Mouse (Mus musculus) frontal cortex, adult (tissue): ENCODE data around the gene Ccn2.
"Not testable (repeated sequence)": the region's sequence is repeated elsewhere in the genome, so short reads cannot be mapped to it uniquely, and the experiment has no call there.

Experiments used
- ATAC-seq: cut with Nextera tagmentation; 2 replicates; pipeline ENCODE4 v1.9.2; 2017; ENCODE audit warnings: mild to moderate bottlenecking, moderate library complexity, mixed read lengths; ENCODE audit not compliant: low TSS enrichment

Ccn2 gene

GRCm38 (mm10) chr10:24603035-24603434 is 7.8 kb downstream of the Ccn2 start:
- ATAC-seq: no peak

DNA sequence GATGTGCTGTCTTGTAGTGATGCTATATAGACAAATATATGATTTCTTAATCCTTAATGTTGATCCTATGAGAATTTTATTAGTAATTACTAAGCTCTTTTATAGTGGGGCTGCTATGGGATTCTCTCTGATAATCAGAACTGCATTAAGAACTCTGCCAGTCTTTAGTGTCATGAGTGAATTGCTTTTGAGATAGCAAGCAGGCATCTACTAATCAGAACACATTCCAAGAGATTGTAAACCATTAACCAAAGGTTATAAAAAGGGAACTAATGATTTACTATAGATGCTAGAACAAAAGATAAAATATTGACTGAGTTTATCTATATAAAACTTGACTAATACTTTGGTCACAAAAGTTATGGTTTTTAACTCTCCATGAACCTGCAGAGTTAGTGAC is 8.5 kb downstream of the Ccn2 start:
- ATAC-seq: no peak

GRCm38 (mm10) chr10:24609146-24609545 is 13.9 kb downstream of the Ccn2 start:
- no peak for ATAC-seq

DNA sequence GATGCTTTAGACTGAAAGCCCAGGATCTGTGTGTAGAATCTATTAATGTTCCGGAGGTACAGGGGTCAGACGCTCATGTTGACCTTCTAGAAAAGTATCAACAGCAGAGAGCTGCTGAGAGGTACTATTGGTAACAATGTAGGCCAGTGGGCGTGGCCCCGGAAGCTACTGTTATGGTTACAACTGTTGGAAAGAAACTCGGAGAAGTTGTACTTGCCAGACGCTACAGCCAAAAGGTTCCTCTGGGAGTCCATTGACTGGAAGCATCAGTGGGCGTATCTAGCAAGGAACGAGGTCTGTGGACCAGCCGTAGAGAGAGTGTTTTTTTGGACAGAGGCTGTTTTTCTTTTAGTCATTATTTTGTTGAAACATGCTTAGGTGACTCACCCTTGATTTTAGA is 14.5 kb downstream of the Ccn2 start:
- ATAC-seq: no peak

GRCm38 (mm10) chr10:24614726-24615125 is 19.5 kb downstream of the Ccn2 start:
- no peak for ATAC-seq

DNA sequence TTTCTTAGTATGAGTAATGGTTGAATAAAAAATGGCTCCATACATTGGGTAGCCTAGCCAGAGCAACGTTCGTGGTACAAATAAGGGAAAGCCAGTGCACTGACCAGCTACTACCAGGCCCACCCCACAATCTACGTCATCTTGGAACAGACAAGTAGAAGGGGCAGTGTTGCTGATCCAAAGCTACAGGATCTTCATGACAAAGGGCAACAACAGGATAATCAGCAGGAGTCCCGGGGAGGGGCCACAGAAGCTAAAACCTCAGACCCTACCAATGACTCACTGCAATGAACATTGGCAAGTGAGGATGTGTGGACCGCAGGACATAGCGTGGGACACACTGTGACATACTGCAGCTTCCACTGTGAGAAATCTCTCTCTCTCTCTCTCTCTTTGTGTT is 20.6 kb downstream of the Ccn2 start:
- no peak for ATAC-seq

- ATAC-seq: not testable (repeated sequence)
Measured at GRCm38 (mm10) chr10:24616572-24616971, 21.3 kb downstream of the Ccn2 start.

DNA sequence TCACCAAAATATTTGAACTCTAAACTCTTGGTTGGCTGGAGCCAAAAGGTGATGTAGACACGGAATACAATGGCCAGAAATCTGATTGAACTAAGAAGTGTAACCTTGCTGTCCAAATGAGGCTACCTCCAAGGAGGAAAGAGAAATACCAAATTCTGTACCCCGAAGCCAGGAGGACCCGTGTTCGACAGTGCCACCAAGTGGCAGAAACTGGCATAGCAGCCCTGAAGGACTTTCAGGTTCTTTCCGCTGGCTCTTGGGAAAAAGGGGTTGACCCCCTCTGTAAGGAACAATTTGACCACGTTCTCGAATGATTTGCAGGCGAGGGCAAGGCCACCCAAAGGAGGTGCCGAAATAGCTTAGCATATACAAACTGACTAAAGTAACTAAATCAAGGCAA is 26.3 kb downstream of the Ccn2 start:
- peak; percentile 41 for ATAC-seq

DNA sequence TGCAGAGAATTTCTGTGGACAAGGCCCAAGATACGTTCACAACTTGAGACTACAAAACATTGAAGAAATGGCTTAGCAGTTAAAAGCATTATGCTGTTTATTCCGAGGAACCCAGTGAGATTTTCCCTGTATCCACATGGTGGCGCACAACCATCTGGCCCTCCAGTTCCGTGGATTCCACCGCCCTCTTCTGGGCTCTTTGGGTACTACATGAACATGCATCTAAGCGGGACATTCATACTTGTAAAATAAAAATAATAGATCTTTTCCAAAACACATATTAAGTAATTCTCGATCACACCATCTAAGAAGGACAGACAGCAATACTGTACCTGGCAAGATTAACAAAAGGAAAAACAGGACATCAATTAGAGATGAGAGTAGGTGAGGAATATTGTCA is 27.3 kb downstream of the Ccn2 start:
- ATAC-seq: 0 out of 2 replicates have a peak, but pooled peaks have one; percentile 50

DNA sequence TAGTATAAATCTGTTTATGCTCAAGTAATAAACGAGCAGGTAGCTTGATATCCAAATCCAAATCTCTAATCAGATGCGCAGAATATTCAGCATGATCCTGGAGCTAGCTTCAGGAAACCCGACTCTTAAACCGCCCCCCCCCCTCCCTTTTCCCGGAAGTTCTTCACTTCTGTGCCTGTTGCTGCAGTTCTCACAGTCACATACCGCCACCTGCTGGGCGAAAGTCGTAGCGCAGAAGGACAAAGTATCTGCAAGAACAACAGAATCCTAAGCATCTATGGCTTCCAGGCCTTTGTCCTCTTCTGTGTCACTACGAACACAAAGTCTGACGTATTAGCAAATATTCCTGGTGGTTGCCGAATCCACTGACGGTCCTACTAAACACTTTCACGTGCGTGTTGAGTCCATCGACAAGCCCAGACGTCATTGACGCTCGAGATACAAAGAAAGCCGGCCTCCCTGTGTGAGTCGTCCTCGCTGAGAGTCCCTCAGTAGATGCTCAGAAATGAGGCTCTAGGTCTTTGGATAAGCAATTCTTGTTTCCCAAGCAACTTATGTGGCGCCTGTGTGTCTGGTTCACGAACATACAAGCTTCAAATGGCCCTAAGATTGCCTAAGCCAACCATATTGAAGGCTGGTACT is 29.9 kb downstream of the Ccn2 start:
- peak; percentile 90 for ATAC-seq

DNA sequence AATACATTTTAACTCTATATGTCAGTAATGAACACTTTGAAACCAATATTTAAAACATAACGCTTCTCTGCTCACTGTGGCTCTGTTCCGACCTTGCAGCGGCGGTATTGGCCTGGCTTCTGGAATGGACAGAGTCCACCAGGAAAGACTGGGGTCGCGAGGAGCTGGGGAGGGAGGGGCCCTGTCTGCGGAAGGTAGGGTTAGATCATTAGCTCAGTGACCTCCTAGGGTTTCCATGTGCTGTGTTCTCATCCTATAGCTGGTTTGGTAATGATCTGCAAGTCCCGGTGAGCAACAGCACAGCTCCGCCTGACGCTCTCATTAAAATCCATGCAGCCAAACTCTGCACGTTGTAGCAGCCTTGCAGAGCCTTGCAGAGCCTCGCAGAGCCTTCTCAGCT is 32.0 kb downstream of the Ccn2 start:
- no peak for ATAC-seq

- no peak for ATAC-seq
Measured at GRCm38 (mm10) chr10:24628466-24628865, 33.2 kb downstream of the Ccn2 start.

GRCm38 (mm10) chr10:24629086-24629720 is 34.0 kb downstream of the Ccn2 start:
- ATAC-seq: no peak

GRCm38 (mm10) chr10:24630469-24631081 is 35.3 kb downstream of the Ccn2 start:
- peak; percentile 86 for ATAC-seq

- no peak for ATAC-seq
Measured at GRCm38 (mm10) chr10:24631122-24631521, 35.9 kb downstream of the Ccn2 start.

GRCm38 (mm10) chr10:24634288-24634687 is 39.0 kb downstream of the Ccn2 start:
- ATAC-seq: peak; percentile 38

GRCm38 (mm10) chr10:24635331-24635815 is 40.1 kb downstream of the Ccn2 start:
- no peak for ATAC-seq

- no peak for ATAC-seq
Measured at GRCm38 (mm10) chr10:24635884-24636283, 40.6 kb downstream of the Ccn2 start.

DNA sequence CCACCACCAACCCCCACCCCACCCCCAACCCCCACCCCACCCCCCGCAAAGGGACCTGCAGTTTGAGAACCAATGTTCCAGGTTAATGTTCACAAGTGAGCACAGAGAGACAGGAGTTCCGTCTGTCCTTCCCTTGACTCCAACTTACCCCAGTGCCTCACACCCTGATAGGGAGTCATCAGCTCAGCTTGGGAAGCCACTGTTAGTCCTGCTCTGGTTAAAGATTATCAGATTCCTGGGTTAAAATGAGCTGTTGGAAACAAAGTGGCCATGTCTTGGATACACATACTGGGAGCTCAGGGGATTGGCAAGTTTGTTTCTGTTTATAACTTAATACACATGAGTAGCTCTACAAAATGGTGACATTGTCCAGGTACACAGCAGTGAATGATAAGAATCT is 41.7 kb downstream of the Ccn2 start:
- no peak for ATAC-seq

DNA sequence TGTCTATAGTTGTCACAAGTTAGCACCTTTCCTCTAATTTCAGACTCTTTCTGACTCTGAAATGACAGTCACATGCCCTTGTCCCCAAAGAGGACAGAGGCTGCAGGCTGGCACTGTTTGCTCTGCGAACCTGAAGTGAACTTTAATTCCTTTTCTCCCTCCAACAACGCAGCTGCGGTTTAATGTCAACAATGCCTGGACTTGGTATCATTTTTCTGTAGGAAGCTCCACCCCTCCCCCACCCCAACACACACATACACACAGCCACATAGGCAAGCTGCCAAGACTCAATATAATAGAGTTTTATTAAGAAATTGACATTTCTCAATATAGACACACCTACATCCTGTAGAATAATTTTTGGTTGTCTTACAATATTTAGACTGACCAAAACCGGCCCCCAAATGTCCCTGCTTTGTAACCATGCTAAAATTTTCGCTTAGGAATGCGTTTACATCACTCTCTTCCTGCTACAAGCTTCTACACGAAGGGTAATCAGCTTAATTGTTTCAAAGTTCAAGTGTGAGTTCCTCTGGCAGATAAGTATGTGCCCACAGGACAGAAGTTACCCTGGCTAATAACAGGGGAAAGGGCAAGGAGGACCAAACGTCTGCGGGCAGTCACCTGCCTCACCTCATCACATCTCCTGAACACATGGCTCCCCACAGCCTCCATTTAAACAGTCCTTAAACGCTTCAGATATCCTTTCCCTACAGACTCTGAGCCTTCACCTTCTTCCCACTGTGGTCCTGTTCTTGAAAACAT is 43.2 kb downstream of the Ccn2 start:
- ATAC-seq: no peak

GRCm38 (mm10) chr10:24639596-24639995 is 44.4 kb downstream of the Ccn2 start:
- ATAC-seq: no peak

- no peak for ATAC-seq
Measured at GRCm38 (mm10) chr10:24640186-24640875, 45.1 kb downstream of the Ccn2 start.
